Mouse (Mus musculus) heart, postnatal 0 days (tissue): ENCODE results near the gene Actn3. TPM values are rescaled to one million over a fixed set of nuclear protein-coding genes. Genes with fewer than 3 reads are reported as not detected.

ENCODE experiments used
- ATAC-seq: fragments of 200-750 bp; cut with Nextera tagmentation; 2 replicates; pipeline ENCODE4 v1.8.0; 2017; ENCODE audit warnings: low read depth, moderate number of reproducible peaks, moderate library complexity; ENCODE audit not compliant: insufficient read depth
- DNase-seq: peaks from one replicate; pipeline ENCODE4 v3.0.0-alpha.2; 2016; ENCODE audit warnings: low spot score
- H3K27ac ChIP-seq: fragments of 300-500 bp; sonication (generic); 2 replicates; pipeline ENCODE4 v1.5.1; 2014; ENCODE audit warnings: low read depth, mild to moderate bottlenecking
- H3K27me3 ChIP-seq: fragments of 300-500 bp; sonication (generic); 2 replicates; pipeline ENCODE4 v1.6.1; 2014; ENCODE audit warnings: low read length, mixed read lengths; ENCODE audit not compliant: control insufficient read depth, insufficient read depth
- H3K36me3 ChIP-seq: fragments of 300-500 bp; sonication (generic); replicated peaks from 2 replicates; pipeline ENCODE4 v1.6.1; 2014; ENCODE audit warnings: low read length, mixed read lengths; ENCODE audit not compliant: control insufficient read depth, insufficient read depth
- H3K4me1 ChIP-seq: fragments of 300-500 bp; sonication (generic); 2 replicates; pipeline ENCODE4 v1.6.1; 2014; ENCODE audit warnings: antibody characterized with exemption; ENCODE audit not compliant: control insufficient read depth, insufficient read depth
- H3K4me2 ChIP-seq: fragments of 300-500 bp; sonication (generic); 2 replicates; pipeline ENCODE4 v1.6.1; 2014; ENCODE audit warnings: low read depth, mild to moderate bottlenecking, low read length, moderate library complexity
- H3K4me3 ChIP-seq: fragments of 300-500 bp; sonication (generic); 2 replicates; pipeline ENCODE4 v1.5.1; 2014; ENCODE audit warnings: low read depth, low read length
- H3K9ac ChIP-seq: fragments of 300-500 bp; sonication (generic); replicated peaks from 2 replicates; pipeline ENCODE4 v1.6.1; 2014; ENCODE audit warnings: low read depth, low read length, mixed read lengths
- H3K9me3 ChIP-seq: fragments of 300-500 bp; sonication (generic); replicated peaks from 2 replicates; pipeline ENCODE4 v1.6.1; 2016; ENCODE audit warnings: low read length; ENCODE audit not compliant: control insufficient read depth
- CTCF ChIP-seq: IDR thresholded peaks from 2 replicates; pipeline ENCODE4 v1.5.1; 2016; ENCODE audit warnings: antibody characterized with exemption, control low read depth, low read depth
- EP300 ChIP-seq: IDR thresholded peaks from 2 replicates; pipeline ENCODE4 v1.6.1; 2016; ENCODE audit warnings: antibody characterized with exemption, low read depth
- WGBS: fragments of 180-500 bp; shearing (Covaris S2); extraction: QIAGEN DNeasy Blood & Tissue Kit; methylation state at CpG from one replicate; pipeline ENCODE4 v1.1.7; 2014; 5-methylcytosine and 5-hydroxymethylcytosine counted together
- polyA plus RNA-seq: library from polyadenylated mRNA; unstranded; fragments of >200 nt; fragmentation: Nextera tagmentation; extraction: Ambion mirVana; gene quantifications from 2 replicates; pipeline ENCODE4 v1.2.1, GENCODE M21; 2015
- total RNA-seq: library from RNA; depleted of rRNA; stranded (reverse); fragments of >200 nt; gene quantifications from 2 replicates; pipeline ENCODE4 v1.2.3, GENCODE M21; 2014; ENCODE audit warnings: low replicate concordance

Gene Actn3
- total and polyA plus RNA-seq, 2 experiments from 2014 or later = 0.72 to 0.95 TPM

GRCm38 (mm10) chr19:4850281-4850680 lies 27.4 kb downstream of the Actn3 start:
- Histone ChIP-seq H3K9me3 (no peaks in the 10 kb centered on the region), H3K9ac (no peak overlapping the region), H3K27ac (no peak overlapping the region), H3K36me3 (no peaks in the 10 kb centered on the region), H3K4me1 (0 out of 2 replicates have a peak, but pooled peaks cover under 1% of the 10 kb centered on the region), H3K4me3 (no peak overlapping the region), H3K4me2 (no peak overlapping the region), H3K27me3 (no peaks in the 10 kb centered on the region)
- TF ChIP-seq EP300 (no peak), CTCF (no peak)
- 27% methylated on average over 5 of the region's 5 CpGs for WGBS
- DNase-seq (no peak), ATAC-seq (no peak)

GRCm38 (mm10) chr19:4849800-4850199 lies 27.9 kb downstream of the Actn3 start:
- Histone ChIP-seq H3K9ac (no peak overlapping the region), H3K4me2 (no peak overlapping the region), H3K4me1 (no peaks in the 10 kb centered on the region), H3K36me3 (no peaks in the 10 kb centered on the region), H3K27me3 (no peaks in the 10 kb centered on the region), H3K27ac (no peak overlapping the region), H3K9me3 (no peaks in the 10 kb centered on the region), H3K4me3 (no peak overlapping the region)
- DNase-seq = no peak
- ATAC-seq = no peak
- 54% methylated on average over 4 of the region's 4 CpGs for WGBS
- TF ChIP-seq CTCF (no peak), EP300 (no peak)

DNA sequence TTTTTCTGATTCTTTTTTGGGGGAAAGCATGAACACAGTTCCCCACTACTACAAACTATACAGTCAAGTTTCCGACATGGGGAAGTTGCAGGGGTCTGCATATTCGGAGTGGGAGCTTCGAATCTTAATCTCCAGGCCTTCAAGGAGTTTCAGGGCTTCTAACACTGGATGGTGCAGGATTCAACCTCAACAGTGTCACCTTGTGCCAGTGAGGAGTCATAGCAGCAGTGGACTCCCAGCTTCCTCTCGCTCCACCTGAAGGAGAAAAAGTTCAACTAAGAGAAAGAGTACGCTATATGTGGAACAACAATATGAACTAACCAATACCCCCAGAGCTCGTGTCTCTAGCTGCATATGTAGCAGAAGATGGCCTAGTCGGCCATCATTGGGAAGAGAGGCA lies 30.2 kb downstream of the Actn3 start:
- peak; percentile 51 for DNase-seq
- Histone ChIP-seq H3K9ac (no peak overlapping the region), H3K4me3 (no peak overlapping the region), H3K9me3 (no peaks in the 10 kb centered on the region), H3K4me1 (no peaks in the 10 kb centered on the region), H3K36me3 (no peaks in the 10 kb centered on the region), H3K27ac (no peak overlapping the region), H3K27me3 (0 out of 2 replicates have a peak, but pooled peaks cover 4% of the 10 kb centered on the region), H3K4me2 (no peak overlapping the region)
- 22% methylated on average over 7 of the region's 7 CpGs for WGBS
- ATAC-seq = no peak
- TF ChIP-seq CTCF = peak; percentile 67
- no peak for TF ChIP-seq EP300

DNA sequence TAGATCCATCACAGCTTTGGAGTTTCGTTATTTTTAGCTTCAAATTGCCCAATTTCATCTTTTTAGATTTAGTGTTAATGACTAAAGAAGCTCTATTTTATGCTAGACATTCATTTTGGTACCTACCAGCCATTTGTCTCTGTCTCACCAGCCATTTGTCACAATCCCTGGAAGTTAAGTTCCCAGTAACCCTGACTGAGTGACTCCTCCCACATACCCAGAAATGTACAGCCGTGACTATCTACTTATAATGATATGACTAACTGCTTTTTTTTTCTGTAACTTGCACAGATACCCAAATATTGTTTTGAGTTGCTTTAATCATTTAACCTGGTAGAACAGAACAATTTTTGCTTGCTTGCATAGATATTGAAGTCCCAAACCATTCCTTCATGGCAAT lies 31.9 kb downstream of the Actn3 start:
- H3K36me3 ChIP-seq = no peaks in the 10 kb centered on the region
- H3K27ac ChIP-seq = no peak overlapping the region
- no peaks in the 10 kb centered on the region for H3K9me3 ChIP-seq
- 0 out of 2 replicates have a peak, but pooled peaks cover 9% of the 10 kb centered on the region for H3K27me3 ChIP-seq
- WGBS = 50% methylated on average over 2 of the region's 2 CpGs
- no peaks in the 10 kb centered on the region for H3K4me1 ChIP-seq
- H3K9ac ChIP-seq = no peak overlapping the region
- H3K4me3 ChIP-seq = no peak overlapping the region
- DNase-seq = no peak
- no peak for ATAC-seq
- TF ChIP-seq EP300 (no peak), CTCF (no peak)
- no peak overlapping the region for H3K4me2 ChIP-seq

GRCm38 (mm10) chr19:4842611-4843010 lies 35.1 kb downstream of the Actn3 start:
- no peak overlapping the region for H3K9ac ChIP-seq
- H3K9me3 ChIP-seq = no peaks in the 10 kb centered on the region
- no peaks in the 10 kb centered on the region for H3K36me3 ChIP-seq
- ATAC-seq (no peak), DNase-seq (no peak)
- WGBS = 55% methylated on average over 2 of the region's 2 CpGs
- no peak overlapping the region for H3K27ac ChIP-seq
- H3K4me1 ChIP-seq = peaks cover 11% of the 10 kb centered on the region
- H3K27me3 ChIP-seq = 0 out of 2 replicates have a peak, but pooled peaks cover 18% of the 10 kb centered on the region
- no peak for TF ChIP-seq CTCF
- TF ChIP-seq EP300 = no peak
- H3K4me2 ChIP-seq = no peak overlapping the region
- no peak overlapping the region for H3K4me3 ChIP-seq

DNA sequence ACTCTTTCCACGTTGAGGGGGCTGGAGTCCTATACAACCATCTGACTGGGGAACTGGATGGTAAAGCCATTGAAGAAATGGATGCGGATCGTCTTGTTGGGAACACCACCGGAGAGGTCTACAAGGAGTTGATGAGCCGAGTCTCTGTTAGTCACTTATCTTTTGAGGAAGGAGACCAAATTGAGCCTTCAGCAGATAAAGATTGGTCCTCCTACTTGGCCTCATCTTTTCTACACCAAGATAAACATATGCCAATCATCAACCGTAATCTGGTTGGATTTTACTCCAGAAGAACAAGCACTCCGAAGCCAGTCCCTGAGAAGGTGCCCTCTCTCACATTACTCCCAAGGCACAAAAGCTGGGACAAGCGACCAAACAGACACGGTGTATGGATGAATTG lies 36.9 kb downstream of the Actn3 start:
- Histone ChIP-seq H3K4me3 (no peak overlapping the region), H3K36me3 (no peaks in the 10 kb centered on the region), H3K27ac (no peak overlapping the region), H3K9ac (no peak overlapping the region), H3K4me2 (no peak overlapping the region), H3K27me3 (0 out of 2 replicates have a peak, but pooled peaks cover 18% of the 10 kb centered on the region), H3K4me1 (peaks cover 11% of the 10 kb centered on the region), H3K9me3 (no peaks in the 10 kb centered on the region)
- 78% methylated on average over 9 of the region's 9 CpGs for WGBS
- no peak for TF ChIP-seq EP300
- TF ChIP-seq CTCF = no peak
- no peak for DNase-seq
- ATAC-seq = no peak
